Comparison of ENCODE assay signal across 16 mouse cellular contexts in genomic region chr10:5177446-5178015, GRCm38 (mm10).
DNase-seq lines count a peak whose midpoint lies in the region.
"Had no signal": no experiment of that assay in that cellular context is flagged by ENCODE, and none has a peak within 500 bp of the region (broad histone marks: within the 10 kb centered on the region; RNA-seq: fewer than 3 reads in every experiment).

No protein-coding gene starts in this region.

- DNase-seq in heart, adult 11 months, result peak; percentile 82
- DNase-seq in heart, adult 18-20 months, result no peak
- DNase-seq in lung, postnatal 10 days, result peak; percentile 16
- no peak for DNase-seq in lung, postnatal 36 days
- peak; percentile 89 for DNase-seq in NIH3T3 (ENCODE audit: low read depth)
- peak; percentile 73 for DNase-seq in skeletal muscle tissue, adult 2 months (ENCODE audit: low read depth, low spot score)
- no peak for DNase-seq in B cell, adult 2 months
- DNase-seq in urinary bladder, postnatal 4 days (ENCODE audit: low spot score in 2 of 2), result no peak
- DNase-seq: adrenal gland, adult 8-10 months; cerebellum, adult 11 months; cerebellum, postnatal 10 days; heart, postnatal 4 days; kidney, adult 11 months; kidney, postnatal 25 days; right cerebral cortex, postnatal 4 days; thymus, postnatal 4 days had no signal

Comparison
In these comparisons a context has a peak if more than half of its experiments do, and no peak if none do; other contexts are left out.
1. DNase-seq: peak in heart, adult 11 months (single experiment), lung, postnatal 10 days (single experiment), NIH3T3 (single experiment) and skeletal muscle tissue, adult 2 months (single experiment); none in heart, adult 18-20 months (0 of 2), lung, postnatal 36 days (single experiment), B cell, adult 2 months (0 of 2) and urinary bladder, postnatal 4 days (0 of 2).